Mouse (Mus musculus) ES-E14 (cell line): ENCODE data around the gene Vsig10. TPM values are rescaled to one million over a fixed set of nuclear protein-coding genes. Genes with fewer than 3 reads are reported as not detected.
A peak's percentile ranks its signal among the peaks of the same experiment; 100 is the strongest.

Experiments
- DNase-seq: peaks from one replicate; pipeline ENCODE4 v3.0.0-alpha.2; 2013; ENCODE audit warnings: low read depth, low spot score
- H3K27ac ChIP-seq: 2 replicates; pipeline ENCODE4 v1.5.1; 2012; ENCODE audit warnings: low read depth, mild to moderate bottlenecking, low read length, moderate library complexity, mixed read lengths; ENCODE audit not compliant: poor library complexity, insufficient read depth, severe bottlenecking
- H3K36me3 ChIP-seq: 2 replicates; pipeline ENCODE4 v1.6.1; 2012; ENCODE audit warnings: mild to moderate bottlenecking, low read length, moderate library complexity, mixed read lengths; ENCODE audit not compliant: control insufficient read depth, poor library complexity, insufficient read depth, severe bottlenecking
- H3K4me1 ChIP-seq, 2 experiments: fragments of 150-350 bp in 1 of 2; sonication (generic) in 1 of 2; 2 replicates each; pipeline ENCODE4 v1.6.1; 2012; ENCODE audit warnings: low read length in 2 of 2, mild to moderate bottlenecking in 1 of 2, mixed read lengths in 1 of 2; ENCODE audit not compliant: control insufficient read depth in 2 of 2, insufficient read depth in 2 of 2, poor library complexity in 1 of 2
- H3K4me3 ChIP-seq, 2 experiments: fragments of 150-350 bp in 1 of 2; sonication (generic) in 1 of 2; 2 replicates each; pipeline ENCODE4 v1.5.1; 2012; ENCODE audit warnings: low read length in 2 of 2, low read depth in 1 of 2, mild to moderate bottlenecking in 1 of 2, mixed read lengths in 1 of 2; ENCODE audit not compliant: insufficient read depth in 1 of 2, poor library complexity in 1 of 2, severe bottlenecking in 1 of 2
- H3K9ac ChIP-seq: 2 replicates; pipeline ENCODE4 v1.6.1; 2012; ENCODE audit warnings: low read depth, mild to moderate bottlenecking, low read length, mixed read lengths; ENCODE audit not compliant: poor library complexity, insufficient read depth, severe bottlenecking
- H3K9me3 ChIP-seq: fragments of 150-350 bp; sonication (generic); 2 replicates; pipeline ENCODE4 v1.6.1; 2012; ENCODE audit warnings: low read depth, mild to moderate bottlenecking, low read length; ENCODE audit not compliant: control insufficient read depth, insufficient read depth
- CHD2 ChIP-seq: IDR thresholded peaks from 2 replicates; pipeline ENCODE4 v1.6.1; 2014; ENCODE audit warnings: mild to moderate bottlenecking, low read depth, low read length, inconsistent platforms
- HCFC1 ChIP-seq: IDR thresholded peaks from 2 replicates; pipeline ENCODE4 v1.6.1; 2012; ENCODE audit warnings: low read length, inconsistent platforms, borderline replicate concordance; ENCODE audit not compliant: insufficient read depth
- MAFK ChIP-seq: IDR thresholded peaks from 2 replicates; pipeline ENCODE4 v1.6.1; 2014; ENCODE audit warnings: mild to moderate bottlenecking, low read depth, low read length, inconsistent platforms; ENCODE audit not compliant: insufficient read depth
- ZC3H11A ChIP-seq: IDR thresholded peaks from 2 replicates; pipeline ENCODE4 v1.6.1; 2012; ENCODE audit warnings: low read depth, mild to moderate bottlenecking, inconsistent platforms, low read length, borderline replicate concordance
- ZNF384 ChIP-seq: IDR thresholded peaks from 2 replicates; pipeline ENCODE4 v1.6.1; 2012; ENCODE audit warnings: low read depth, low read length, inconsistent platforms
- in situ Hi-C, 2 experiments: fragments of 600-800 bp; cut with MboI; formaldehyde crosslinking; loops; one replicate each; pipeline ENCODE4 v1.15.1; 2025; ENCODE audit warnings: low sequenced_read_pairs in 2 of 2, inconsistent platforms in 1 of 2; ENCODE audit not compliant: unreplicated experiment in 2 of 2
- total RNA-seq: library from RNA; depleted of rRNA; stranded (reverse); fragments of 300-350 nt; gene quantifications from 2 replicates; pipeline ENCODE4 v1.2.3, GENCODE M21; 2012

Gene Vsig10
- total RNA-seq, 1 experiment: 11.7 TPM

GRCm38 (mm10) chr5:117358248-117358630 lies 39.4 kb downstream of the Vsig10 start:
- Histone ChIP-seq H3K4me1 (peaks cover 26 to 28% of the 10 kb centered on the region in 2 experiments), H3K4me3 (peak overlapping the region; percentile 71 to 80), H3K36me3 (peaks cover 1% of the 10 kb centered on the region; the same call in 1 of the 2 replicates), H3K9me3 (no peaks in the 10 kb centered on the region), H3K9ac (peak overlapping the region; percentile 76; the same call in 1 of the 2 replicates), H3K27ac (peak overlapping the region; percentile 97; the same call in 1 of the 2 replicates)
- TF ChIP-seq HCFC1 (no peak), ZC3H11A (no peak), CHD2 (no peak), ZNF384 (no peak), MAFK (no peak)
- in situ Hi-C loops: no loop called here
- no peak for DNase-seq

GRCm38 (mm10) chr5:117358725-117359124 lies 39.8 kb downstream of the Vsig10 start:
- H3K9ac ChIP-seq: no peak overlapping the region; the same call in 1 of the 2 replicates
- peaks cover 5% of the 10 kb centered on the region for H3K36me3 ChIP-seq
- no peak for TF ChIP-seq MAFK
- TF ChIP-seq ZC3H11A: 0 out of 2 replicates have a peak, but pooled peaks have one; percentile 23
- no peak for TF ChIP-seq HCFC1
- no peak for TF ChIP-seq ZNF384
- TF ChIP-seq CHD2: no peak
- peaks cover 28 to 29% of the 10 kb centered on the region in 2 experiments for H3K4me1 ChIP-seq
- DNase-seq: peak; percentile 83
- H3K9me3 ChIP-seq: no peaks in the 10 kb centered on the region
- H3K4me3 ChIP-seq: peak overlapping the region; percentile 71 to 80; a peak in 3 of 4 replicates
- no peak overlapping the region; the same call in 1 of the 2 replicates for H3K27ac ChIP-seq
- in situ Hi-C loops: no loop called here

- H3K9ac ChIP-seq: peak overlapping the region; percentile 2; the same call in 1 of the 2 replicates
- in situ Hi-C loops: no loop called here
- H3K9me3 ChIP-seq: no peaks in the 10 kb centered on the region
- H3K27ac ChIP-seq: peak overlapping the region; percentile 87
- H3K36me3 ChIP-seq: peaks cover 14% of the 10 kb centered on the region
- H3K4me3 ChIP-seq: peak overlapping the region; percentile 2 to 48; a peak in 3 of 4 replicates
- DNase-seq: no peak
- peaks cover 30 to 33% of the 10 kb centered on the region in 2 experiments for H3K4me1 ChIP-seq
- TF ChIP-seq ZC3H11A (no peak), ZNF384 (no peak), HCFC1 (no peak)
Observed at GRCm38 (mm10) chr5:117359497-117360227, 40.8 kb downstream of the Vsig10 start.

GRCm38 (mm10) chr5:117360228-117360515 lies 41.3 kb downstream of the Vsig10 start:
- Histone ChIP-seq H3K36me3 (peaks cover 18% of the 10 kb centered on the region), H3K4me1 (peaks cover 32 to 33% of the 10 kb centered on the region in 2 experiments), H3K27ac (peak overlapping the region; percentile 87), H3K9ac (0 out of 2 replicates have a peak overlapping the region, but pooled peaks have one; percentile 30), H3K9me3 (no peaks in the 10 kb centered on the region), H3K4me3 (peak overlapping the region; percentile 2 to 34)
- TF ChIP-seq MAFK: 0 out of 2 replicates have a peak, but pooled peaks have one; percentile 35
- TF ChIP-seq ZC3H11A: no peak
- no peak for TF ChIP-seq CHD2
- TF ChIP-seq ZNF384: no peak
- TF ChIP-seq HCFC1: no peak
- no peak for DNase-seq
- in situ Hi-C loops: no loop called here
